Mouse (Mus musculus) forebrain, embryonic 12.5 days (tissue): ENCODE data around the gene Zfp385c. TPM values are rescaled to one million over a fixed set of nuclear protein-coding genes. Genes with fewer than 3 reads are reported as not detected.
A peak's percentile ranks its signal among the peaks of the same experiment; 100 is the strongest.
"Not testable (repeated sequence)": the region's sequence is repeated elsewhere in the genome, so short reads cannot be mapped to it uniquely, and the experiment has no call there.

Source experiments
- ATAC-seq: fragments of 200-750 bp; cut with Nextera tagmentation; 2 replicates; pipeline ENCODE4 v1.8.0; 2017; ENCODE audit warnings: moderate TSS enrichment; ENCODE audit not compliant: low FRiP score
- H3K27ac ChIP-seq: fragments of 300-500 bp; sonication (generic); 2 replicates; pipeline ENCODE4 v1.5.1; 2016; ENCODE audit warnings: mild to moderate bottlenecking
- H3K27me3 ChIP-seq: fragments of 300-500 bp; sonication (generic); 2 replicates; pipeline ENCODE4 v1.6.1; 2016; ENCODE audit warnings: mild to moderate bottlenecking
- H3K36me3 ChIP-seq: fragments of 300-500 bp; sonication (generic); replicated peaks from 2 replicates; pipeline ENCODE4 v1.6.1; 2016; ENCODE audit warnings: mild to moderate bottlenecking
- H3K4me1 ChIP-seq: fragments of 300-500 bp; sonication (generic); 2 replicates; pipeline ENCODE4 v1.6.1; 2016
- H3K4me2 ChIP-seq: fragments of 300-500 bp; sonication (generic); 2 replicates; pipeline ENCODE4 v1.6.1; 2016; ENCODE audit warnings: mild to moderate bottlenecking, moderate library complexity
- H3K4me3 ChIP-seq: fragments of 300-500 bp; sonication (generic); replicated peaks from 2 replicates; pipeline ENCODE4 v1.5.1; 2016; ENCODE audit warnings: mild to moderate bottlenecking
- H3K9ac ChIP-seq: fragments of 300-500 bp; sonication (generic); 2 replicates; pipeline ENCODE4 v1.6.1; 2016; ENCODE audit warnings: mild to moderate bottlenecking
- H3K9me3 ChIP-seq: fragments of 300-500 bp; sonication (generic); 2 replicates; pipeline ENCODE4 v1.6.1; 2016
- WGBS: fragments of 180-500 bp; shearing (Covaris S2); methylation state at CpG from one replicate; pipeline ENCODE4 v1.1.7; 2016; 5-methylcytosine and 5-hydroxymethylcytosine counted together
- polyA plus RNA-seq: library from polyadenylated mRNA; unstranded; fragments of >200 nt; fragmentation: Nextera tagmentation; extraction: Ambion mirVana; gene quantifications from 2 replicates; pipeline ENCODE4 v1.2.1, GENCODE M21; 2016

Gene Zfp385c
- polyA plus RNA-seq, 1 experiment from 2014 or later: 0.61 TPM

- peaks cover 16% of the 10 kb centered on the region for H3K4me1 ChIP-seq
- no peak overlapping the region for H3K9ac ChIP-seq
- peaks cover 12% of the 10 kb centered on the region for H3K27me3 ChIP-seq
- H3K4me2 ChIP-seq: no peak overlapping the region
- H3K27ac ChIP-seq: no peak overlapping the region
- no peak overlapping the region for H3K4me3 ChIP-seq
- 54% methylated on average over 7 of the region's 7 CpGs for WGBS
- H3K36me3 ChIP-seq: no peaks in the 10 kb centered on the region
- ATAC-seq: no peak
- H3K9me3 ChIP-seq: no peaks in the 10 kb centered on the region
Measured at GRCm38 (mm10) chr11:100677810-100678209, 14.4 kb downstream of the Zfp385c start.

GRCm38 (mm10) chr11:100673169-100673568 is 19.1 kb downstream of the Zfp385c start:
- no peak for ATAC-seq
- peak overlapping the region; percentile 10; the same call in 1 of the 2 replicates for H3K4me3 ChIP-seq
- H3K27ac ChIP-seq: no peak overlapping the region
- H3K36me3 ChIP-seq: no peaks in the 10 kb centered on the region
- WGBS: 1% methylated on average over 23 of the region's 23 CpGs
- H3K9me3 ChIP-seq: no peaks in the 10 kb centered on the region
- H3K4me2 ChIP-seq: peak overlapping the region; percentile 45
- peaks cover 25% of the 10 kb centered on the region for H3K27me3 ChIP-seq
- peaks cover 16% of the 10 kb centered on the region for H3K4me1 ChIP-seq
- peak overlapping the region; percentile 17; the same call in 1 of the 2 replicates for H3K9ac ChIP-seq

DNA sequence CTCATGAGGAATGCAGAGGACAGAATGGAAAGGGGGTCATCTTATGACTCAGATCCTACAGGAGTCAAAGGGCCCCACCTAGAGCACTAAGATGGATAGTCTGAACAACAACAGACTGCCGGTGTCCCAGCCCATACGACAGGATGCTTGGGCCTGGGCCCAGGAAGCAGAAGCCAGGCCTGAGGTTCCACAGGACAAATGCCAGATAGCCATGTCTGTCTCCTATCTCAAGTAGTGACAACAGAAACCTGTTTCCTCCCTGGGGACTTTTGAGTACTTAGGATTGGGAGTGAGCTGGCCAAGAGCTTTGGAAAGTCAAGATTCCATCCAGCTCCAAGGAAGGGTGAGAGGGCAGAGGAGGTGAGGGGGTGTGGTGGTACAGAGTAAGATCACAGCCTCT is 20.3 kb downstream of the Zfp385c start:
- H3K27ac ChIP-seq: no peak overlapping the region
- H3K4me3 ChIP-seq: no peak overlapping the region
- H3K36me3 ChIP-seq: no peaks in the 10 kb centered on the region
- H3K9me3 ChIP-seq: no peaks in the 10 kb centered on the region
- H3K4me1 ChIP-seq: peaks cover 6% of the 10 kb centered on the region
- 88% methylated on average over 2 of the region's 2 CpGs for WGBS
- no peak overlapping the region for H3K9ac ChIP-seq
- H3K4me2 ChIP-seq: no peak overlapping the region
- no peak for ATAC-seq
- peaks cover 25% of the 10 kb centered on the region for H3K27me3 ChIP-seq

GRCm38 (mm10) chr11:100671049-100671448 is 21.2 kb downstream of the Zfp385c start:
- Histone ChIP-seq H3K27ac (no peak overlapping the region), H3K9me3 (no peaks in the 10 kb centered on the region), H3K4me3 (no peak overlapping the region), H3K4me1 (peaks cover 6% of the 10 kb centered on the region), H3K9ac (no peak overlapping the region), H3K4me2 (no peak overlapping the region), H3K27me3 (peaks cover 25% of the 10 kb centered on the region), H3K36me3 (no peaks in the 10 kb centered on the region)
- no peak for ATAC-seq
- 73% methylated on average over 1 of the region's 1 CpGs for WGBS

DNA sequence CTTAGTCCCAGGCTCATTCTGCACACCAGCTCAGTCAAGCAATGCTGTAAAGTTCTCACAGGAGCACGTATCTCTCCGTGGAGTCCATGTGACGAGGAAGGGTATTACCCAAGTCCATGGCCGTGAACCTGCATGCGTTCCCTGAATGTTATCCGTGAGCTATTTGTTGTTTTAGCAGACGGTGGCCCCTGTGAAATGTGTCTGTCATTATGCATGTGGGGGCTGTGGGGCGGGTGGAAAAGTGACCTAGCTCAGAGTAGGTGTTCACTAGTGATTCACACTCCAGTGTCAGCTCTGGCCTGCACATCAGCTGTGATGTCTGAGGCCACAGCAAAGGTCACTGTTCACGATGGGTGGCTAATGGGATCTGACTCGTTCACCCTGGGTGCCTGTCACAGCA is 32.4 kb downstream of the Zfp385c start:
- WGBS: 78% methylated on average over 10 of the region's 10 CpGs
- no peak overlapping the region for H3K9ac ChIP-seq
- H3K27me3 ChIP-seq: peaks cover 3% of the 10 kb centered on the region; the same call in 1 of the 2 replicates
- ATAC-seq: 0 out of 2 replicates have a peak, but pooled peaks have one; percentile 33
- H3K4me3 ChIP-seq: no peak overlapping the region
- no peak overlapping the region for H3K4me2 ChIP-seq
- H3K36me3 ChIP-seq: no peaks in the 10 kb centered on the region
- no peaks in the 10 kb centered on the region for H3K9me3 ChIP-seq
- H3K27ac ChIP-seq: no peak overlapping the region
- peaks cover 8% of the 10 kb centered on the region for H3K4me1 ChIP-seq

DNA sequence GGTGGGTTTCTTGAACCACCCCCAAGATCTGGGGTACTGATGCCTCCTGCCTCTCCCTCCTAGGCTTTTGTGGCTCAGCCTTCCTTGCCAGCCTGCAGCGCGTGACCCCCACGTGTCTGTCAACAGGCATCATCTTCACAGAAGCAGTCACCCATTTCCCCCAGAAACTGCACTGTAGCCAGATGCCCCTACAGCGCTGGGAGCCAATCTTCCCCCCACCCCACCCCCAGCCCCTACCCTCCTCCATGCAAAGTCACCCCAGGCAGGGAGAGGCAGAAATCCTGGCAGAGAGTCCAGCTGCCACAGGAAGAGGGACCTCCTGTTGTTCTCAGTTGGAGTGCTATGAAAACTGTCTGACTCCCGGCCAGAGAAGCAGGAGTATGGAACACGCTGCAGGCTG is 35.8 kb downstream of the Zfp385c start:
- Histone ChIP-seq H3K9me3 (no peaks in the 10 kb centered on the region), H3K4me1 (peaks cover 8% of the 10 kb centered on the region), H3K27ac (no peak overlapping the region), H3K4me3 (no peak overlapping the region), H3K36me3 (no peaks in the 10 kb centered on the region), H3K27me3 (peaks cover 19% of the 10 kb centered on the region), H3K9ac (0 out of 2 replicates have a peak overlapping the region, but pooled peaks have one; percentile 21), H3K4me2 (no peak overlapping the region)
- no peak for ATAC-seq
- 18% methylated on average over 6 of the region's 6 CpGs for WGBS

DNA sequence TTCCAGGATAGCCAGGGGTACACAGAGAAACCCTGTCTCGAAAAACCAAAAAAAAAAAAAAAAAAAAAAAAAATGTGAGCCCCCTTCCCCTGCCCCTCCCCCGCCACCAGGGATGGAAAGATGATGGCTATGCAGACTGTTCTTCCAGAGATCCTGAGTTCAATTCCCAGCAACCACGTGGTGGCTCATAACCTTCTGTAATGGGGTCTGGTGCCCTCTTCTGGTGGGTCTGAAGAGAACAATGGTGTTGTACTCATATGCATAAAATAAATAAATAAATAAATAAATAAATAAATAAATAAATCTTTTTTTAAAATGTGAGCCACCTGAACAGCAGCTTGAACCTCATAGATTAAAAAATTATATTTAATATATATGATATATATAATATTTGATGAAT is 36.7 kb downstream of the Zfp385c start:
- not testable (repeated sequence) for H3K9me3 ChIP-seq, ATAC-seq, H3K4me1 ChIP-seq, H3K4me2 ChIP-seq, H3K36me3 ChIP-seq, H3K27ac ChIP-seq, H3K4me3 ChIP-seq, H3K9ac ChIP-seq
- H3K27me3 ChIP-seq: peaks cover 28% of the 10 kb centered on the region
- 54% methylated on average over 3 of the region's 3 CpGs for WGBS

DNA sequence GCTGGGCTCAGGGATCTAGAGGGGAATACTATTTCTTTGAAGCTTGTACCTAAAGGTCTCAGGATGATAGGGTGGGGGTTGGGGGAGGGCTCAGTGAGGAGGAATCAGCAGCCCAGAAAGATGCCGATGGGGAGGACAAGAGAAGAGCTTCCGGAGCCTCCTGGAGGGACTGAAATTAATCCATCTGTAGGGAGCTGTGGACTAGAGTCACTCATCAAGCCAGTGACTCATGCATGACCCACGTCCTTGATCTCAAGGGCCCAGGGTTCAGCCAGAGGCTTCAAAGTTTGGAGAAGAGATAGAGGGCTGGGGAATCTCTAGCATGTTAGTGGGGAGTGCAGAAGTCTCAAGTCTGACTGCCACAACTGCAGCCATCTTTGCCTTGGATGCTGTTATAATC is 40.5 kb downstream of the Zfp385c start:
- no peaks in the 10 kb centered on the region for H3K36me3 ChIP-seq
- no peak overlapping the region for H3K4me3 ChIP-seq
- no peak overlapping the region for H3K4me2 ChIP-seq
- no peak overlapping the region for H3K27ac ChIP-seq
- H3K9me3 ChIP-seq: no peaks in the 10 kb centered on the region
- peaks cover 6% of the 10 kb centered on the region for H3K4me1 ChIP-seq
- no peak for ATAC-seq
- peaks cover 50% of the 10 kb centered on the region for H3K27me3 ChIP-seq
- 20% methylated on average over 3 of the region's 3 CpGs for WGBS
- no peak overlapping the region for H3K9ac ChIP-seq

DNA sequence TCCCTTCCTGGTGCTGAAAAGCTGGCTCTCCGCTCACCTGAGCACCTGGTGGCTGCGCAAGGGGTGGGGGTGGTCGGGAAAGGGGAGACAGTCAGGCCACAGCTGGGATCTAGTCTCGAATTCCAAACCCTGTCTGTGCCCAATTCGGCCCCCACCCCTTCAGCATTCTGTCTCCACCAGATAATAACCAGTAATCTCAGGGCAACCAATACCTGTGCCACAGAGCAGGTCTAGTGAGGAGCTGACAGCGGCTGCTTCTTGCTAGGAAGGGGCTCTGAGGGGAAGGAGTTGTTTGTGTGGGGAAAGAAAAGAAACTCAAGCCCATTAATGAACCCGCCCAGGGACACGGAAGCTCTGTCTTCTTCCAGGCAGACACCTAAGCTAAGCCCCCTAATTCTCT is 41.0 kb downstream of the Zfp385c start:
- Histone ChIP-seq H3K4me3 (no peak overlapping the region), H3K9ac (no peak overlapping the region), H3K9me3 (no peaks in the 10 kb centered on the region), H3K27me3 (peaks cover 50% of the 10 kb centered on the region), H3K36me3 (no peaks in the 10 kb centered on the region), H3K27ac (no peak overlapping the region), H3K4me2 (no peak overlapping the region), H3K4me1 (0 out of 2 replicates have a peak, but pooled peaks cover under 1% of the 10 kb centered on the region)
- 13% methylated on average over 8 of the region's 8 CpGs for WGBS
- ATAC-seq: no peak

GRCm38 (mm10) chr11:100648405-100648804 is 43.9 kb downstream of the Zfp385c start:
- H3K36me3 ChIP-seq: no peaks in the 10 kb centered on the region
- H3K4me3 ChIP-seq: no peak overlapping the region
- H3K9me3 ChIP-seq: no peaks in the 10 kb centered on the region
- H3K4me2 ChIP-seq: no peak overlapping the region
- no peak overlapping the region for H3K9ac ChIP-seq
- ATAC-seq: no peak
- H3K4me1 ChIP-seq: no peaks in the 10 kb centered on the region; the same call in 1 of the 2 replicates
- no peak overlapping the region for H3K27ac ChIP-seq
- peaks cover 52% of the 10 kb centered on the region for H3K27me3 ChIP-seq
- 93% methylated on average over 8 of the region's 8 CpGs for WGBS

DNA sequence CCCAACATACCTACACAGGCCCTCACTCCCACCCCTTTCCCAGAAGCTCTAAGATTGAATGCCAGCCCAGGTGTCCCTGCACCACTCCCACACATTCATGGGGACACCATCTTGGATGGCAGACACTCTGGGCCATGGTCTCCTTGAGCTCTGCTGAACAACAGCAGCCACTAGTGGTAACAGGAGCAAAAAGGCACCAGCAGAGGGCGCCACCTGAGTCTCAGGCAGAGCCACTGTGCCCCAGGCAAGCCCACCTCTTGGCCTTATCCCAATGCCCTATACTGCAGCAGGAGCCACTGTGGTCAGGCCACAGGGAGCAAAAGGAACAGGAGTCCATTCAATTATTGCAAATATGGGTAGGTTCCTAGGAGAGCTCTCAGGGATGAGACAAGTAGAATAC is 46.0 kb downstream of the Zfp385c start:
- no peak overlapping the region for H3K4me2 ChIP-seq
- H3K4me3 ChIP-seq: no peak overlapping the region
- peaks cover 46% of the 10 kb centered on the region for H3K27me3 ChIP-seq
- no peak for ATAC-seq
- 5% methylated on average over 1 of the region's 1 CpGs for whole genome bisulfite sequencing
- H3K27ac ChIP-seq: no peak overlapping the region
- H3K9me3 ChIP-seq: no peaks in the 10 kb centered on the region
- H3K36me3 ChIP-seq: no peaks in the 10 kb centered on the region
- no peak overlapping the region for H3K9ac ChIP-seq
- H3K4me1 ChIP-seq: no peaks in the 10 kb centered on the region; the same call in 1 of the 2 replicates

DNA sequence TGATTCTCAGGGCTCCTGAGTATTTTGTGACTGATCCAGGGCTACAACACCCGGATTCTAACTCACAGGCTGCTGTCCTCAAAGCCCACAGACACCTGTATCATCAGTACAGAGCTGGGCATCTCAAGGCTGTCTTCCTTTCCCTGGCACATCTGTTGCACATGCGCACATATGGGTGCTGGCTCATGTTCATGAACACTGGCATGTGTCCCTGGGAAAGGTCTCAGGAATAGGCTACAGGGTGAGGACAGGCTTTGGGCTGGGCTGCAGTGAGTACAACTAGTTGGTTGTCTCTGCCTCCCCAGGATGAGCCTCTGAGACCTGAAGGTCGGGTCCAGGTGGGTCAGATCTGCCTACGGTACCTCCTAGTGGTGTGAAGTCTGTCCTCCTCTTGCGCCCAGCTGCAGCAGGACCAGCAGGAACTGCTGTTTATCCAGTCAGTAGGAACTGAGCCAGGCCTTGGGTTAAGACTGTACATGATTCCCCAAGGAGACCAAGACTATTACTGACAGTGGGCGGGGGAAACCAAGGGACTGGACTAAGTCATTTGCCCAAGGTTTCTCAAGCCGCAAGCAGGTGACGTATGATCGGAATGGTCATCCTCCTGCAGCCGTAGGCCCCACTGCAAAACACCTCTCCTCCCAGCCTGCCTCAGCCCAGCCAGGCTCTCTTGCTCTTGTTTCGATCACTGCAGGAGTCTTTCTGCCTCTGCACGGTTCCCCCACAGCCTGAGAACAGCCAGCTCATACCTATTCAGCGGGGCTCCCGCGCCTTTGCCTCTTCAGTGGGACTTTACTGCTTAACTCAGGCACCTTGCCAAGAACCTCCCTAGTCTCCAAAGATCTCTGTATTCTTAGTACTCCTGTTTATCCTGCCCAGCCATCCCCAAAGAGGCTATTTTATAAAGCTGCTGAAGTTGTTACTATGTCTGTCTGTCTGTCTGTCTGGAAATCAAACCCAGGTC is 48.4 kb downstream of the Zfp385c start:
- H3K9me3 ChIP-seq: no peaks in the 10 kb centered on the region
- 65% methylated on average over 15 of the region's 15 CpGs for WGBS
- H3K4me3 ChIP-seq: no peak overlapping the region
- H3K4me2 ChIP-seq: no peak overlapping the region
- H3K36me3 ChIP-seq: no peaks in the 10 kb centered on the region
- ATAC-seq: no peak
- H3K27ac ChIP-seq: 0 out of 2 replicates have a peak overlapping the region, but pooled peaks have one; percentile 27
- peaks cover 46% of the 10 kb centered on the region for H3K27me3 ChIP-seq
- H3K9ac ChIP-seq: no peak overlapping the region
- peaks cover 9% of the 10 kb centered on the region for H3K4me1 ChIP-seq
